Mouse (Mus musculus) liver, adult (tissue): ENCODE measurements around the gene Rab40c.

Experiments
- GATA4 ChIP-seq: IDR thresholded peaks from 2 replicates; pipeline ENCODE4 v1.6.1; 2014; ENCODE audit warnings: mild to moderate bottlenecking, low read length; ENCODE audit not compliant: insufficient replicate concordance

Rab40c gene

DNA sequence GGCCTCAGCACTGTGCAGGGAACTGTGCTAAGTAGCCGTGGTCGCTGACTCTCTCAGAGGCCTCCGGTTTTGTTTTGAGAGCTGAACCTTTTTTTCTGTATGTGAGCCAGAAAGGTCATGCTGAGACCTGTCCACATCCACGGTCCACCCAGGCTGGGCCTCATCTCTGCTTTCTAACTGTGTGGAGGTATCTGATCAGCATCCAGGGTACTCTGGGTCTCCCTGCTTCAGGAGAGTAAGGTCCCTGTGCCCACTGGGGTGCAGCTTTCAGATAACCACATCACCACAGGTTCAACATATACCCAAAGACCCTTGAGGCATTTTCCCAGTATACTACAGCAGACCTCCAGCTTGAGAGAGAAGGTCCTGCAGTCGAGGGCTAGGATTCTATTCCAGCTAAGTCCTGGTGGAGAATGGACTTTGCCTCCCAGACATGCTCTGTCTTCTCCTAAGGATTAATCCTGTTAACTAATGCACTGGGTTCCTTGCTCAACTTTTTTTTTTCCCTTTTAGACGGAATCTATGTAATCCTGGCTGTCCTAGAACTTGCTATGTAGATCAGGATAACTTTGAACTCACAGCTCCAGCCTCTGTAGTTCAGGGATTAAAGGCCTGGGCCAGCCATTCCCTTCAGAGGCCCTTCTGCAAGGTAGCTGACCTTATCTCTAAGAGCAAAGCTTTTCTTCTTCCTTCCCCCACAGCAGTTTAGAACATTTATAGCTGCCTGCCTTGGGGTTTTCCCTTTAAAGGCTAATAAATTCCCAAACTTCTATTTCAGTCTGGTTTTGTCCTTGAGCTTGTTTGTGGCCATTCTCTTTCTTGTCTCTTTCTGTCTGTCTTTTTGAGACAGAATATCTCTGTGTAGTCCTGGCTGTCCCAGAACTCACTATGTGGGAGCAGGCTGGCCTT, 57.6 kb downstream of the Rab40c start:
- no peak for TF ChIP-seq GATA4

DNA sequence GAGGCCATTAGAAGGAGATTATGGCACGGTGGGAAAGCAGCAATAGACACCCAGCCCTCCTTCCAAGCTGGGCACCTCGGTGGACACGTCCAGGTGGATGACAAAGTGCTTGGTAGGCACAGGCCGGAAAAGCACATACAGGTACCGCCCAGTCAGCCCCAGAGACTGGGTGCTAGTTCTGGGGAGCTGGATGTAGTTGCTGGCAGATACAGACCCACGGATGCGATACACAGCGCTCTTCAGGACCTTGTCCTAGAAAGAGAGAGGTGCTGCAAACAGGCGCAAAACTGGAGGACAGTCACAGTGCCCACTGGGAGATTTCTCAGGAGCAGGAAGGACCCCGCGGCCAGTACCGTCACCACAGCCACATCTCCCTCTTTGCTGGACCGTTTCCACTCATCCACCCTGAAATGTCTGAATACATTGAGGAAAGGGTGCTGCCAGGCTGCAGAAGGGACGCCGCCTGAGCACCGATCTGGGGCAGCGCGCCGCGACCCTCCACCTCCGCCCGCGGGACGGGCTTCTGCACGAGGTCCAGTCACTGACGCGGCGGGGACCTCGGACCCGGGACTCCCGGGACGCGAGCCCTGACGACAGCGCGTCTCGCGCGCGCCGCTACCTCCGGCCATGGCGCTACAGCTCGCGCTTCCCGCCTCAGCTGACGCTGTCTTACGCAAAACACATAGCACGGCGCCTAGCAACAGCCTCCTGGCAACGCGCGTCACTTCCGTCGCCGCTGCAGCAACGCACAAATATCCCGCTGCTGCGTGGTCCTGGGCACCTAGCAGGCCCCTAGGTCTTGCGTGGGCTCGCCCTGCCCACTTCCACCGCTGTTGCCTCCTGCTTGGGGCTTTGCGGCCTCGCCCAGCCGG, 58.5 kb downstream of the Rab40c start, which contains the start of gene Wdr90:
Wdr90 (minus strand) TSS at position 670 of the 872 bp plus-strand sequence.
- TF ChIP-seq GATA4, result no peak; the same call in 1 of the 2 replicates

DNA sequence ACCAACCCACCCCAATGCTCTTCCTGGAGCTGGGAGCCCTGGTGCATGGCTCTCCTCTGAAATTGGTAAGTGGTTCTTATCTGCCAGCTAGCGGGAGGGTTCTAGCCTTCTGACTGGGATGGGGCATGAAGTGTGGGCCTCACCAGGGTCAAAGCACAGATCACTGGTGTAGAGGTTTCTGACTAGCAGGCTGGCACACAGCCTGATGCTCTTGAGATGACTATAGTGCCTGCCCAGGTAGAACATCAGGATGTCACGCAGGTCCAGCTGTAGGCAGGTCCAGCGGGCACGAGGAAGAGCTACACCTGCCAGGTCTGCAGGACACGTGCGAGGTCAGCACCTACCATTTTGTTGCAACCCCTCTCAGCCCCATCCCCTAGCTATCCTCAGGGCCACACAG, 59.3 kb downstream of the Rab40c start:
- no peak for TF ChIP-seq GATA4

DNA sequence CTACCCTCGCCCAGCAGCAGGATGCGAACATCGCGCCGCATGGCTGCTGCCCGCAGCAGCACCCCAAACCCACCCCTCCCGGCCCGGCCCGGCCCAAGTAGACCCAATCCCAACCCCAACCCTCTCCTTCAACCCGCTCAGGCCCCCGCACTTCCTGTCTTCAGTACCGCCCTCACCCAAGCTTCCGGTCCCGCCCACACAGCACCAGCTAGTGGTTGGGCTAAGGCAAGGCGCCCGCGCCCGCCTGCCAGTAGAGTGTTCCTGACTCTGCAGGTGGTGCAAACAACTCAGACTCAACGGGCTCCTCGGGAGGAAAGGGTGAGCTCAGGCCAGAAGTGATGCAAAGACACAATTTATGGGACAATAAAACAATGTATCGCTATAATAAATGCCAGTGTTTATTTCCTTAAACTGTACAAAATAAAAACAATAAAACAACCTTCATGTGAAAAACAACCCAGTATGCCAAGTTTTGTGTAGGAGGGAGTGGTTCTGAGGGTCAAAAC, 75.1 kb downstream of the Rab40c start, which contains the start of gene Rhot2:
Rhot2 (minus strand) TSS at position 456 of the 506 bp plus-strand sequence.
- TF ChIP-seq GATA4, result no peak

DNA sequence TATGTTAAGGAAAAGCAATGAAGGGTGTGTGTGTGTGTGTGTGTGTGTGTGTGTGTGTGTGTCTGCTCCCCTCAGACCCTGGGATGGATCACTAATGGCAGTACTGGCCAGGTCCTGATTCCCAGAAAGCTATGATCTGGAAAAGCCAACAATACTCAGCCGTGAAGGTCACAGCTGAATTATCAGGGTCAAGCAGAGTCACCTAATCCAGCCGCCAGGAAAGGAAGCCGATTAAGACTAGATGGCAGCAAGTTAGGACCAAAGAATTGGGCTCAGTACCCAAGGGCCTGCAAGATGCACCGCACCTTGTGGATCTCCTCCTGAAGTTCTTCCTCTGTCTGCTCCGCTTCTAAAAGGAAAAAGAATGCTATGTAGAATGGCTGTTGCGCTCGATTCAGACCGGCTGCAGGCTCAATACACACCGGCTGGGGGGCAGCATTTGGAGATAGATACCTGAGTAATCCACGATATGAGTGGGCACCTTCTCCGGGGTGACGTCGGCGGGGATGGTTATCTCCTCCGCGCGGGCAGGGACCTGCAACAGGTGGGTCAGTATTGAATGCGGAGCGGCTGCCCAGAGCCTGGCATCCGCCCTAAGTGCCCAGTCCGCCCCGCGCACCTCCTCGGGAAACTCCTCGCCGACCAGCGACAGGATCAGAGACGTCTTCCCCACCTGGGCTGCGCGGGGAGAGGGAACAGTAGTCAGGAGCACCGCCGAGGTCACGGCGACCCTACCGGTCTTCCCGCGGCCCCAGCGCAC, 75.7 kb downstream of the Rab40c start:
- TF ChIP-seq GATA4, result no peak

DNA sequence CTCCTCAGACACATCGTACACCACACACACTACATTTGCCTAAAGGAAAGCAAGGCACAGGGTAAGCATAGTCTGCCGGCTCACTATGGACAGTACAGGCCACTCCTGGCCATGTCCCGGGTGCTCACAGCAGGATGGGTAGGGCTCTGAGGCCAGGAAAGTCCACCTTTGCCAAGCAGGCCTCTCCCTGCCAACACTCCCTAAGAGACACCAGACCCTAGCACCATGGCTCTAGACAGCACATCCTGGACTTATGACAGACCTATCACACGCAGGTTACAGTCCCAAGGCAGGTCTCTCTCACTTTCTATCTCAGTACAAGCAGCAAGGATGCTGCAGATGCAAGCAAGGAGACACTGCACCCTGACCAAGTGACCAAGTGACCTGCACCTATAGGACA, 76.4 kb downstream of the Rab40c start:
- TF ChIP-seq GATA4, result no peak

DNA sequence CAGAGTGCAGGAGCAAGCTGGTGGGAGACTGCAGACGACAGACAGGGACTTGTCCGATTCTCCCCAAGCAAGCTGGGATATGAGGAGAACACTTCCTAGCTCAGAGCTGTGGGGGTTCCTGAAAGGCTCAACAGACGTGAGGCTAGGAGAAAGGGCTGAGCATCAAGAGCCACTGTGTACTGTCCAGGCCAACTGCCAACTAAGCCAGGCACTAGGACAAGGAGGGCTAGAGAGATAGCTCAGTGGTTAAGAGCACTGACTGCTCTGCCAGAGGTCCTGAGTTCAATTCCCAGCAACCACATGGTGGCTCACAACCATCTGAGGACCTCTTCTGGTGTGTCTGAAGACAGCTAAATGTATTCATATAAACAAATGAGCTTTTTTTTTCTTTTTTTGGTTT, 77.0 kb downstream of the Rab40c start:
- TF ChIP-seq GATA4, result no peak

DNA sequence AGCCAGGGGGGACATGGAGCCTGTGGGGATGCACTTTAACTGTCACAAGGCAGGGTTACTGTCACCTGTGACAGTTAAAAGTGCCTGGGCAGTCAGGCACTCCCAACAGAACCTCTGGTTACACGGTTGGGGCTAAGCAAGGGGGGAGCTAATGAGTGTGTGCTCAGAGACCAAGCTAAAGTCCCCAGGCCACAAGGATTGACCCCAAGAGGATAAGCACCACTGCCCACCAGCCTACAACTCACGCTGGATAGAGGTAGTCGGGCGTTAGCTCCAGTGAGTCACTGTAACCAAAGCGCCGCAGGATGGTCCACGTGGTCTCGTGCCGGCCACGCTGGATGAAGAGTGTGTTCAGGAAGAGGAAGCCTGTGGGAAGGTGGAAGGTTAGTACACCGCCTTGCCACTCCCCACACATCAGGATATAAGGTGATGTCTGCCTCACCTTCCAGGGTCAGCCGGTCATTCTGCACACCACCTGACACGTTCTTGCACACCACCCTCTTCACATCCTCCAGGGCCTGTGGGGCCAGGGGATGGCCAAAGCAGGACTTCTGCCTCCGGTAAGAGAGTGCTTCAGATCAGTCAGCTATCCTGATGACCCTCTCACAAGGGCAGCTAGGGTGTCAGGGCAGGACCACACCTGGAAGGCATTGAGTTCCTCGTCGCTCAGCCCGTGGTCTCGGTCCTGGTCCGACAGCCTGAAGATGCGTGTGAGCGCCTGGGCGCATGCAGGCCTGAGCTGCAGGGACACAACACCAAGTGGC, 78.2 kb downstream of the Rab40c start, which contains the start of gene Gm20683:
Gm20683 (minus strand) TSS at position 647 of the 764 bp plus-strand sequence.
- TF ChIP-seq GATA4, result no peak

DNA sequence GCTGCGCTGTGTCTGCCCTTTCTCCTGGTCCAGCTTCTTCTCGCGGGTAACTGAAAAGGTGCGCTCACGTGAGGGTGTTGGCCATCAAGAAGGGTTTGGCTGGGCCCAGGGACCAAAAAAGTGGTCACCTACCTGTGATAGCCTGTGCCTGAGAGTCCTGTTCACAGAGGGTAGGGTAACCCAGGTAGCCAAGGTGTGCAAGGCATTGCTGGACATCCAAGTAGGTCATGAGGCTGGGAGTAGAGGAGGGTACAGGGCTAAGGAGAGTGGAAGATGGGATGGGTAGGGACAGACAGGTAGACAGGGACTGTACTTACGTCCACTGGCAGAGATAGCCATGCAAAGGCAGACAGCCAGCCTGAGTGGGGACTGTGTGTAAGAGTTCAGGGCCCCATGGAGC, 79.0 kb downstream of the Rab40c start:
- TF ChIP-seq GATA4, result no peak

DNA sequence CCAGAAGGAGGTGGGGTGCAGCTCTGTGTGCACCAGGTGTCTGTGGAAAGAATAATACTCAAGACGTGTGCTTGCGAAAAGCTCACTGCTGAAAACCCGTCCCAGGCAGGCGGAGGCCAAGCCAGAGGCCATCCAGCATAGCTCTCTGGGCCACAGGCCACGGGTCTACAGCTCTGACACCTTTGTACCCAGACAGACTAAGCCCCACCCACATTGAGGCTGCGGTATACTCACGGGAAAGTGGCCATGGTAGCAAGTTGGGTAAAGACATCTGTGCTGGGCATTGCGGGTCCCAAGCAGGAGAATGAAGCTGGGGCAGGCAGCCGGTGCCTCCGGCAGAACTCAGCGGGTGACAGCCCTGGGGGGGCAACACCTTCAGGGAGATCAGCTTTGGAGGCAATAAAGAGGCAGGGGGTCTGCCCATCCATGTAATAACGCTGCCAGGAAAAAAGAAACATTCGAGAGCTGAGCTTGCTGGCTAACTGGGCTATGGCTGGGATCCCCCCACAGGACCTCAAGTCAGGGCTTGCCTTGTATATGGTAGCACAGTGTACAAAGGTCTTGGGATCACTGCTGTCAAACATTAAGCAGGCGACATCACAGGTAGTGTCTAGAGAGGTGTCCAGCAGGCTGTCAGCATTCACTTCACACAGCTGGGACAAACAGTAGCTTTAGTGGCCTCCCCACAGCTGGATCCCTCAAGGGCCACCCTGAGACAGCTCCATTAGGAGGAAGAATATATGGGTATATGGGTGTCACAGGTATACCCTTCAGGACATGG, 79.9 kb downstream of the Rab40c start:
- no peak for TF ChIP-seq GATA4

DNA sequence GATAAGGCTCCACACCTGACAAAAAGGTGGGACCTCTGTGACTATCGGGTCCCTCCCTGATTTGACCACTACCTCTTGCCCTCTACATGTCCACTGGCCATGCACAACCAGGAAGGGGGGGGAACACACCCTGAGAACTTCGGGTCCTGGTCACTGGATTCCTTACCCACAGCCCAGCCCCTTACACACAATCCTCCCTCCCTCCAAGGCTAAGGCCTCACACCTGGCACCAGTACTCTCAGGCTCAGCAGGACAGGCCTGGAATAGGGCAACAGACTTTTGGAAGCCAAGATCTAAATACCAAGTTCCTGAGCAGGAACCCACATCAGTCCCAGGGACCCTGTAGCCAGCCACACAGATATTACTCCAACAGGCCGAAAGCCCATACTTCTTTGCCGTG, 80.6 kb downstream of the Rab40c start:
- TF ChIP-seq GATA4, result no peak

DNA sequence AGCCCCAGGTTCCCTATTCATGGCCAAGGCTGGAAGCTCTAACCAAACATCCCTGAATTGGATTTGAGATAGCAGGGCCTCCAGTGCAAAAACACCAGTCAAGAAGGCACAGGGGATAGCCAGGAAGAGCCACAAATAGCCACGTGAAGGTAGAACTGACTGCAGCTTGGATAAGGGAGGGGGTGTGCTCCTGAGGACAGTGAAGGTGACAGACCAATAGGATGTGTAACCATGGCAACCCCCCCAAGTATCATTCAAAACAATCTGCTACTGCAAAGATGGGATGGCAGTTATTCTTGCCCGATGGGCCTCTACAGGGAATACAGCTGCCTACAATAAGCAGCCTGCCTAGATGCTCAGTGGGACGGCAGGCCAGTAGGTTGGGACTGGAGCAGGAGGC, 82.0 kb downstream of the Rab40c start:
- no peak for TF ChIP-seq GATA4

DNA sequence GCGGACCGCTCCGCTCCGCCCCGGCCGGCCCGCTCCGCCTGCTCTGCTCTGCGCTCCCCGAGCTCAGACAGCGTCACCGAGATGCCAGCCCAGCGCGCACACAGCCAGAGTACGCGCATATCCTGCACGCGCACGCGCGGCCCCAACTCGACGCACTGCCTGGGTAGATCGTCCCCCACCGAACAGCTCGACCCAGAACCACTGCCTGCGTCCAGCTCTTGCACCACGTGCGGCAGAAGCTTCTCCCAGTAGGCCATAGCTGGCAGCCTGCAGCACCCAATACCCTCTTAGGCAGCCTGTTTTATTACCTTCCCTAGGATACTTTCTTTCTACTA, 82.5 kb downstream of the Rab40c start, which contains the start of gene Rhbdl1:
Rhbdl1 (minus strand) TSS at position 220 of the 335 bp plus-strand sequence.
- no peak for TF ChIP-seq GATA4

DNA sequence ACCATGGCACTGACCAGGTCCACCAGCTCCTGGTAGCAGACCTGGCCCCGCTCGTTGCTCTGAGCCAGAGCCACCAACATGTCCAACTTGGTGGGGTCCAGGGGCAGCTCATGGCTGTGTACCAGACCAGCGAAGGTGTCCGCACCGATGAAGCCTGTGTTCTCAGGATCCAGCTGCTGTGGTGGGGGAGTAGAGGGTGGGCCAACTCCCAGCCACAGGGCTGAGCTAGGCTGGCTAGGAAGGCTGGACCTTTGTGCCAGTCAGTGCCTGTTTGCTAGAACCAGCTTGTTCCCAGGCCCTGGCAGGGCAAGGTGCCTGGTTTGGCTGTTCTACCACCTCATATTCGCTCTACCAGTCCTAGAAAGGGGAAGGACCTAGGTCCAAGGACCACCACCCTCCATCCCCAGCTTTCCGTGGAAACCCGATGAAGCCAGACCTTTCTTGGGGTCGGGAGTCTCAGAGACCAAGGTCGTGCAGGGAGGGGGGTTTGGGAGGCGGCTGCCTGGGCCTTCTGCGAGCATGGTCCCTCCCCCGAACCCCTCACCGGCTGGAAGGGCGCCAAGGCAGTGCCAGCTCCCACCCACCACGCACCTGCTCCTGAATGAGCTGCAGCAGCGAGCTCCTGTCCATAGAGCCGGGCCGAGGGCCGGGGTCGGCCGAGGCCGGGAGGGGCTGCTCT, 83.0 kb downstream of the Rab40c start:
- TF ChIP-seq GATA4, result no peak
